Mouse (Mus musculus) c-Kit-positive CD71-negative TER-119-negative erythroid progenitor cells, embryonic 14.5 days (primary cell): ENCODE data around the gene Rpap1.
A peak's percentile ranks its signal among the peaks of the same experiment; 100 is the strongest.

Experiments
- DNase-seq: peaks from one replicate; pipeline ENCODE4 v3.0.0-alpha.2; 2013; ENCODE audit warnings: low read depth

Rpap1 gene

GRCm38 (mm10) chr2:119787206-119787883 lies at the start of gene Rpap1:
Gene Rpap1, minus strand, starts transcription at chr2:119787537.
- DNase-seq = peak; percentile 67

DNA sequence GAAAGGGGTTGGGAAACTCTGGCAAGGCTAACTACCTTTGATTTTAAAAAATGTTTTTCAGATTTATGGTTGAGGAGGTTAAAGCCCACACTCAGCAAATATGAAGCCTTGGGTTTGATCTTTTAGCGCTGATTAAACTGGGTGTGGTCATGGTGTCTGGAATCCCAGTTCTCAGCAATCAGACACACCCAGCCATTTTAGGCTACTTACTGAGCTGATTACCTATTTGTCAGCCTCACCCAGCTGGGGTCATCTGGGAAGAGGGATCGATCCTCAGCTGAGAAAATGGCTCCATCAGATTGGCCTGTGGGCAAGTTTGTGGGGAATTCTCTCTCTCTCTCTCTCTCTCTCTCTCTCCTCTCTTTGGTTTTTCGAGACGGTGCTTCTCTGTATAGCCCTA lies 46.9 kb upstream of the Rpap1 start:
- DNase-seq = no peak

- no peak for DNase-seq
These were observed 43.2 kb upstream of the Rpap1 start for GRCm38 (mm10) chr2:119830579-119830978.

- DNase-seq = no peak
These were observed 33.8 kb upstream of the Rpap1 start for GRCm38 (mm10) chr2:119821136-119821535.

GRCm38 (mm10) chr2:119818668-119819272 lies 31.4 kb upstream of the Rpap1 start:
- no peak for DNase-seq

DNA sequence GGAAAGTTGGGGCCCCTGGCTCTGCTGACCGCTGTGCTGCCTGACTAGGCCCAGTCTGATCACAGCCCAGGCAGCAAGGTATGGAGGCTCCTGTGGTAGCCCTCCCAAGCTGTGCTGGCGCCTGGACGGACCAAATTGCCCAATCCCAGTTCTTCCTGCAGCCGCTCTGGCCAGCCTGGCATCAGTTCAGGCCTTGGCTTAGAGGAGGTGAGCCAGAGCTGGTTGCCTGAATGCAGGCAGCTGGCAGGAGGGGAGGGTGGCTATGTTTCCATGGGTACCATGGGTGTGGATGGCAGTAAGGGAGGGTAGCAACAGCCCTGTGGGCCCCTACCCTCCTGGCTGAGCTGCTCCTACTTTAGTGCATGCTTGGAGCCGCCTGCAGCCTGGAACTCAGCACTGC lies 29.7 kb upstream of the Rpap1 start:
- DNase-seq = no peak

GRCm38 (mm10) chr2:119816611-119817010 lies 29.3 kb upstream of the Rpap1 start:
- DNase-seq = no peak

GRCm38 (mm10) chr2:119814376-119814933 lies 27.1 kb upstream of the Rpap1 start:
- no peak for DNase-seq

- DNase-seq = no peak
These were observed 24.3 kb upstream of the Rpap1 start for GRCm38 (mm10) chr2:119811490-119812146.

- DNase-seq = no peak
These were observed 23.6 kb upstream of the Rpap1 start for GRCm38 (mm10) chr2:119810890-119811289.

GRCm38 (mm10) chr2:119808881-119809280 lies 21.5 kb upstream of the Rpap1 start:
- DNase-seq = no peak

DNA sequence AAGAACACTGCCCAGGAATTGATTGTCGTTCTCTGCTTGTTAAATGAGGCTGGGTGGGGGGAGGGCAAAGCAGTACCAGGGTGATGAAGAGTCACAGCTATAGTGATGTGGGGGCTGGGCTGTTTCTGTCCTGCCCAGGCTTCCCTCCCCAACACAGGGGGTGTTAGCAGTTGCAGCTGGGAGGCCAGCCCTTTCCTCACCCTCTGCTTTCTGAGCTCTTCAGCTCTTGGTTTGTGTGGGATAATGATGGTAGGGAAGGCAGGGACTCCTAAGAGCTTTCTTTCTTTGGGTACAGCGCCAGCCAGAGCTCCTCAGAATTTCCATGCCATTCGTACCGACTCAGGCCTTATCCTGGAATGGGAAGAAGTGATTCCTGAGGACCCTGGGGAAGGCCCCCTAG lies 21.1 kb upstream of the Rpap1 start:
- DNase-seq = no peak

DNA sequence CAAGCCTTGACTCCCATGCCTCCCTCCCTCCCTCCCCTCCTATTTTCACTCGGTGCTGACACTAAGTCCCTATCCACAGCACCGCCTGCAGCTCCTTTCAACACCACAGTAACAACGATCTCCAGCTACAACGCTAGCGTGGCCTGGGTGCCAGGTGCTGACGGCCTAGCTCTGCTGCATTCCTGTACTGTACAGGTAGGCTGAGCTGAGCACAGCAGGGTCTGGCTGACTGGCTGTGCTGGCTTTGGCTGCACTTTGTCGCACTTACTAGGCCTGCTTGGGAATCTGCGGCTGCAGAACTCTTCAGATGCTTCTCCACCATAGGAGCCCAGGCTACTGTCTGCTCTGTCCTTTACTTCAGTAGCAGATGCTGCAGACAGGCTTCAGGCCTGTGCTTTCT lies 18.2 kb upstream of the Rpap1 start:
- DNase-seq = no peak

DNA sequence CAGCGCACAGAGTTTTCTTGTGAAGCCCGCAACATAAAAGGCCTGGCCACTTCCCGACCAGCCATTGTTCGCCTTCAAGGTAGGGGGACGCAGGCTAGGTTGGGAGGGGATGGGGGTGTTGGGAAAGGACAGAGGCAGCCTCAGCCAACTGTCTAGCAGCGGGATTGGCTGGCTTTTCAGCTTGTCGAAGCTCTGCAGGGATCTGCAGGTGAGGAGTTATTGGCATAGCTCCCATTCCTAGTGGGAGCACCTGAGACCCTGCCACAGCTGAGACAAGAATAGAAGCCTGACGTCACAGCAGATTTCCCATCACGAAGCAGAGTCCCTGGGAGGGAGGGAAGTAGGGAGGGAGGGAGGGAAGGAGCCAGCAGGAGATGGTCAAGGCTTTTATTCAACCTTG lies 17.4 kb upstream of the Rpap1 start:
- DNase-seq = no peak

- no peak for DNase-seq
These were observed 16.9 kb upstream of the Rpap1 start for GRCm38 (mm10) chr2:119804275-119804628.

GRCm38 (mm10) chr2:119803618-119804274 lies 16.4 kb upstream of the Rpap1 start:
- DNase-seq = no peak

GRCm38 (mm10) chr2:119802767-119803617 lies 15.7 kb upstream of the Rpap1 start:
- no peak for DNase-seq

DNA sequence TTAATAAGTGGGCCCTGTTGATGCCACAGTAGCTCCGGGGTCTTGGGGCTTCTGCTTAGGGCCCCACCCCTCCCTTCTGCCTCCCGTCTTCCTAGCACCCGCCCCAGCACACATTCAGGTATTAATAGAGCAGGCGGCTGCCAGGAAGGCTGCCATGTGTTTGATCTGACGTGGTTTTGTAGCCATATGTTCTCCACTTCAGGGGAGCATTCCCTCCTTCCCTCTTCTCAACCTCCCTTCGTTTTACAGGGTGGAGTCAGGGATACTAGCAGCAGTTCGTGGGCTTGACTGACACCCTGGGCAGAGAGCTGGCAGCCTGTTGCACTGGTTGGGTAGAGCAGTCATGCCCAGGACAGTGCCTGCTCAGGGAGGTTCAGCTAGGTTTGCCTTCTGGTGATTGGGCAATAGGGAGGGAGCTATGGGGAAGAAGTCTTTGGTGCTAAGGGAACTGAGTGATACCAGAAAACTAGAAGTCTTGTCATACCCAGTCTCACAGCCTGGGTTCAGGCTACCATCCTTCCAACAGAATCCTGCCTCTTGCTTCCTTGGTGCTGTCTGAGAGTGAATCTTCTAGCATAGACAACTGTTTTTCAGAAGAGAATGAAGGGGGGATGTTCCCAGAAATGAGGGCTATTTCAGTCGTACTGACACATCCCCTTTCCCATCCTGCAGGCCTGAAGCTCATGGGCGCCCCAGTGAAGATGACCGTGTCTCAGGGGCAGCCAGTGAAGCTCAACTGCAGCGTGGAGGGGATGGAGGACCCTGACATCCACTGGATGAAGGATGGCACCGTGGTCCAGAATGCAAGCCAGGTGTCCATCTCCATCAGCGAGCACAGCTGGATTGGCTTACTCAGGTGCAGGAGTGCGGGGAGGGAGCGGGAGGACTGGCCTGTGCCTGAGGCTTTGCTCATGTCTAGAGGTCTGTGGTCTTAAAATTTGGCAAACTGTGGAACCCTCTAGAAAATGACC lies 13.8 kb upstream of the Rpap1 start:
- DNase-seq = no peak

DNA sequence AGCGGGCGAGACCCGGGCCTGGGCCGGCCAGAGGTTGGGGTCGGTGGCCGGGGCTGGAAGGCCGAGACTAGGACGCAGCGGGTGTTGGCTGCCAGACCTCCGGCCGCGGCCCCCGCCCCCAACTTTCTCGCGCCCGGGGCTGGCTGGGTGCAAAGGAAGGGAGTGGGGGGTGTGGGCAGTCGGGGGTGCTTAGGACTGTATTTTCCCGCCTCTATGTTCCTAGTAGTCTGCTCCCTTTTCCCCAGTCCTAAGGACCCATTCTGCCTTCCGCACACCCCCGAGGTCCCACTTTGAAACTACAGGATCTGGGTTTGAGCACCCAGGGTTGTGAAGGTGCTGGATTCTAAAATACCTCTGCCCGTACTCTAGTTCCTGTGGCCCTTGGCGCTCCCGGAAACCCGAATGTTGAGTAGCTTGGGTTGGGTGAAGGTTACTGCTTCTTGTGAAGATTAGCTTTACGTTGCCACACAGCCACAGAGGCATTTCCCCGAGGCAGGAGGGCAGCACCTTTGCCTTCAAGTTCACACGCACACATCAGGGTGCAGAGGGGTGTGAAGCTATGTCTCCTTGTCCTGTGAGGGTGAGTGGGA lies 12.7 kb upstream of the Rpap1 start:
- no peak for DNase-seq
